8 mouse cellular contexts compared by ENCODE assay signal in genomic region chr2:32608141-32608777, GRCm38 (mm10). TPM values are rescaled to one million over a fixed set of nuclear protein-coding genes. Genes with fewer than 3 reads are reported as not detected.
DNase-seq lines count a peak whose midpoint lies in the region; ATAC-seq lines count a peak whose summit lies in the region.

No protein-coding gene starts in this region.

- DNase-seq in layer of hippocampus, adult 11-12 months (ENCODE audit: low spot score): peak; percentile 54
- no peak for DNase-seq in layer of hippocampus, adult 9-10 months (ENCODE audit: low spot score)
- peak; percentile 89 to 90 for DNase-seq in adrenal gland, postnatal 36 days
- DNase-seq in heart, postnatal 10 days: peak; percentile 89 to 90
- peak; percentile 71 to 80 for DNase-seq in kidney, postnatal 4 days
- DNase-seq in mesoderm, embryonic 11.5 days (ENCODE audit: low read depth, low spot score): peak; percentile 83
- DNase-seq in spleen, postnatal 14 days (ENCODE audit: low spot score in 2 of 2): peak; percentile 29 to 31

- ATAC-seq in erythroid progenitor cell, adult 5-6 weeks (replicated peaks; ENCODE audit: low FRiP score, poor library complexity, severe bottlenecking): peak; percentile 66

- intact Hi-C loops in heart, postnatal 10 days (cut with DNase I): loop anchor here (5.0 kb wide), 1 partner anchor 36 kb away; the partner anchor contains the start of genes Dpm2 and Pip5kl1

RNA-seq across cellular contexts. Expression of gene St6galnac6, which starts 8.8 kb away (rescaled TPM):
- 10 to 100 TPM; 38.3 to 58.1 TPM for total RNA-seq in adrenal gland, postnatal 36 days (2021)
- not detected in 2 replicates for total RNA-seq in erythroid progenitor cell, adult 5-6 weeks (2015; ENCODE audit: low replicate concordance)
- 0.64 and 3.9 TPM in 2 replicates for total RNA-seq in erythroid progenitor cell, adult 5-6 weeks (2017; ENCODE audit: low replicate concordance)
- total RNA-seq in heart, postnatal 10 days (2021): 100 to 1,000 TPM in 1 of 2 experiments, 10 to 100 TPM in 1; 87.9 to 103 TPM

RNA-seq across cellular contexts. Expression of gene Ak1, which starts 13.3 kb away (rescaled TPM):
- 10 to 100 TPM; 49.4 to 50.0 TPM for total RNA-seq in adrenal gland, postnatal 36 days (2021)
- total RNA-seq in erythroid progenitor cell, adult 5-6 weeks (2015; ENCODE audit: low replicate concordance): 0.84 TPM in 1 of 2 replicates, not detected in the other
- total RNA-seq in erythroid progenitor cell, adult 5-6 weeks (2017; ENCODE audit: low replicate concordance): not detected in 2 replicates
- 100 to 1,000 TPM; 522 to 538 TPM for total RNA-seq in heart, postnatal 10 days (2021)

RNA-seq across cellular contexts. Expression of gene St6galnac4, which starts 21.4 kb away (rescaled TPM):
- 10 to 100 TPM in 1 of 2 experiments, 1 to 10 TPM in 1; 7.9 to 11.0 TPM for total RNA-seq in adrenal gland, postnatal 36 days (2021)
- 2.9 and 3.8 TPM in 2 replicates for total RNA-seq in erythroid progenitor cell, adult 5-6 weeks (2015; ENCODE audit: low replicate concordance)
- total RNA-seq in erythroid progenitor cell, adult 5-6 weeks (2017; ENCODE audit: low replicate concordance): 2.3 and 2.4 TPM in 2 replicates
- total RNA-seq in heart, postnatal 10 days (2021): 10 to 100 TPM; 29.3 to 31.8 TPM

RNA-seq across cellular contexts. Expression of gene 9430097D07Rik, which starts 32.8 kb away (rescaled TPM):
- not detected for total RNA-seq in adrenal gland, postnatal 36 days (2021)
- not detected in 2 replicates for total RNA-seq in erythroid progenitor cell, adult 5-6 weeks (2015; ENCODE audit: low replicate concordance)
- 0.90 TPM in 1 of 2 replicates, not detected in the other for total RNA-seq in erythroid progenitor cell, adult 5-6 weeks (2017; ENCODE audit: low replicate concordance)
- not detected for total RNA-seq in heart, postnatal 10 days (2021)

RNA-seq across cellular contexts. Expression of gene Pip5kl1, which starts 33.7 kb away (rescaled TPM):
- total RNA-seq in adrenal gland, postnatal 36 days (2021): not detected
- total RNA-seq in erythroid progenitor cell, adult 5-6 weeks (2015; ENCODE audit: low replicate concordance): not detected in 2 replicates
- total RNA-seq in erythroid progenitor cell, adult 5-6 weeks (2017; ENCODE audit: low replicate concordance): not detected in 2 replicates
- total RNA-seq in heart, postnatal 10 days (2021): not detected

Comparison
In these comparisons a context has a peak if more than half of its experiments do, and no peak if none do; other contexts are left out.
1. RNA of gene St6galnac6, which starts 8.8 kb away (total RNA-seq): 87.9 to 103 TPM in heart, postnatal 10 days and 38.3 to 58.1 TPM in adrenal gland, postnatal 36 days; 0.64 to 3.9 TPM in erythroid progenitor cell, adult 5-6 weeks; every median in the first group is over 4 times any median in the second.
2. RNA of gene Ak1, which starts 13.3 kb away (total RNA-seq): 522 to 538 TPM in heart, postnatal 10 days and 49.4 to 50.0 TPM in adrenal gland, postnatal 36 days; 0.84 TPM in erythroid progenitor cell, adult 5-6 weeks; every median in the first group is over 10 times any median in the second.